Mouse (Mus musculus) gastrocnemius, postnatal 10 days (tissue): ENCODE measurements around the gene Gcn1l1. TPM values are rescaled to one million over a fixed set of nuclear protein-coding genes. Genes with fewer than 3 reads are reported as not detected.
"Not testable (repeated sequence)": the region's sequence is repeated elsewhere in the genome, so short reads cannot be mapped to it uniquely, and the experiment has no call there.

Source experiments
- DNase-seq: peaks from one replicate; pipeline ENCODE4 v3.0.0; 2021; ENCODE audit warnings: mixed read lengths
- long read RNA-seq, 2 experiments: library from polyadenylated mRNA; stranded (forward); transcript quantifications; one replicate each; pipeline ENCODE4 v2.0.0; 2021
- total RNA-seq, 2 experiments: library from RNA; stranded (reverse); gene quantifications; 2 replicates each; pipeline ENCODE4 v1.2.3; 2021

Gene Gcn1l1
- 10 to 100 TPM; 33.4 to 41.7 TPM for total RNA-seq
- long read RNA-seq, experiment 1, full-length matches to known transcripts: 7 of 46 reads
- long read RNA-seq, experiment 1, partial matches to known transcripts: 37 of 46 reads
- long read RNA-seq, experiment 1, other reads (novel, unspliced or antisense): 2 of 46 reads
- long read RNA-seq, experiment 2, full-length matches to known transcripts: 6 of 48 reads
- long read RNA-seq, experiment 2, partial matches to known transcripts: 39 of 48 reads
- long read RNA-seq, experiment 2, other reads (novel, unspliced or antisense): 3 of 48 reads

DNA sequence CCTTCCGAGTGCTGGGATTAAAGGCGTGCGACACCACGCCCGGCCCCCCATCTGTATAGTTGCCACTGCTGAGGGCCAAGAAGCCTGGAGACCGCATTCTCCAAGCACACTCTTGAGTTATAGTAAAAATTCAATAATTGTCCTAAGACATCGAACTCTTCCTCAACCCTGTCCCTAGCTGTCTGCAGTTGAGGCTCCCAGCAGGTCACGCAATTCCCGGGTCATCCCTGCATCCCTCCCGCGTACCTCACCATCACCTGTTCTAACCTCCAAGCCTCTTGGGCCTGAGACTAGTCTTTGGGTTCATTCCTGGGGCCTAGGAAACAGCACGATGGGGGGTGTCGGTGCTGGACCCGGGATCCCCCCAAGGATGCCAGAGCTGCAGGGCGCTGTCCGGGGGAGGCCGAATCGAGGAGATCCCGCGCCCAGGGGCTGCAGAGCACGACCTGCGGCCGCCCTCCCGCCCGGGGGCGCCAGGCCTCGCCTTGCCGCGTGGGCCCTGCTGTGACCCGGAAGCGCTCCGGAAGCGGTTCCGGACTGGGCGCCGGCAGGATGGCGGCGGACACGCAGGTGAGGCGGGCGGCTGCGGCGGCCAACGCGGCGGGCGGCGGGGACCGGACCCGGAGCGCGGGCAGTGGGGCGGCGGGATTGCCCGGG, at the start of gene Gcn1l1:
Gene Gcn1l1 (plus strand): TSS at position 518 of the 657 bp plus-strand sequence.
- DNase-seq: peak; percentile 81

DNA sequence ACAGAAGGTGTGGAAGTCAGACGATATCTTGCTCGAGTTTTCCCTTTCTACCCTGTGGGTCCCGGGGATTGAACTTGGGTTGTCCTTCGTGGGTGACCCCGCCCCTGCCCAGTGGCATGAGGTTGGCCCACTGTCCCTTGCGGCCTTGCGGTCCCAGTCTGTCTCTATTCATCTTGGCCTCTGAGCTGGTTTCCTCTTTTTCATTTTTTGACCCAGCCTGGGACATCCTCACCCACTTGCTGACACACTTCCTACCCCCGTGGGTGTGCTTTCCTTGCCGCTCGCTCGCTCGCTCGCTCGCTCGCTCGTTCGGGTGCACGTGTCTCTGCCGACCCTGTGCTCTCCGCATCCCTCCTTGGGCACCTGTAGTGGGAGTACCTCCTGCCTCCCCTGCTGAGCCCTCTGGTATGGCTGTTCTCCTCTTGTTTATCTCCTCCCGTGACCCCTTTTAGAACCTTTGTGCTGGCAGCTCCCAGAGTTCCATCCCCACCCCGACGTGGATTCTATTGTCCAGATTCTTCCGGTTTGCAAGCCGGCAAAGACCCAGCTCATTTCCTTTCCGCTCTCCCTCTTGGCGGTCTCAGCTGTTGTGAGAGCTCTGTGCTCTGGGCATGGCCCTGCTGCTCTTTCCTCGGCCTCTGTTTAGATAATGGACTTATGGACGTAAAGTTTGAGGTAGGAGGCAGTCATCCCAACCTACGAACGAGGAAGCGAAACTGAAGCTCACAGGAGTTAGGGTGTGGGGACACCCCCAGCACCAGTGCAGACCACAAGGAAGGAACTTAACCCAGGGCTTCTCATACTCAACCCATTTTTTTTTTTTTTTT, 48.8 kb upstream of the Gcn1l1 start:
- peak; percentile 19 for DNase-seq

DNA sequence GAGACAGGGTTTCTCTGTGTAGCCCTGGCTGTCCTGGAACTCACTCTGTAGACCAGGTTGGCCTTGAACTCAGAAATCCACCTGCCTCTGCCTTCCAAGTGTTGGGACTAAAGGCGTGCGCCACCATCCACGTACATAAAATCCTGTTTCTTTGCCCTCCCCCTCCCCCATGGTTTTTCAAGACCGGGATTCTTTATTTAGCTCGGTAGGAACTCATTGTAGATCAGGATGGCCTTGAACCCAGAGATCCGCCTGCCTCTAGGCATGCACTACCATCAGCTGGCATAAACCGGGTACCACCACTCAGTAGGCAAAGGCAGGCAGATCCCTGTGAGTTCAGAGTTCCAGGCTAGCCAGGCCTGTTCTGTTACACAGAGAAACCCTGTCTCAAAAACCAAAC, 48.1 kb upstream of the Gcn1l1 start:
- no peak for DNase-seq

DNA sequence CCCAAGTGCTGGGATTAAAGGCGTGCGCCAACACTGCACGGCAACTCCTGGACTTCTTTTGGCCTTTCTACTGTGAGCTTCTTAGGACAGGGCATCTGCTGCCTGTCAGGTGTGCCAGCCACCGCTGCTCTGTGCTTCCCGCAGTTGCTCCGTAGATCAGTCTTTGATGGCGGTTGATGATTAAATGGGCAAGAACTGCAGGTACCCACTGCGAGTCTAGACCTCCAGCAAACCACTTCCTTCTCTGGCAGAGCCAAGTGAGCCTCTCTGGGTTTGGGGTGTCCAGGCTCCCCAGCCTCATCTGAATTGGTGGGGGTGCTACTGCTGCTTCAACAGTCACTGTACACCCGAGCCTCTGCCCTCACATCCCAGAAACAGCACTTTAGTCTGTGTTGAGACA, 47.6 kb upstream of the Gcn1l1 start:
- DNase-seq: no peak

DNA sequence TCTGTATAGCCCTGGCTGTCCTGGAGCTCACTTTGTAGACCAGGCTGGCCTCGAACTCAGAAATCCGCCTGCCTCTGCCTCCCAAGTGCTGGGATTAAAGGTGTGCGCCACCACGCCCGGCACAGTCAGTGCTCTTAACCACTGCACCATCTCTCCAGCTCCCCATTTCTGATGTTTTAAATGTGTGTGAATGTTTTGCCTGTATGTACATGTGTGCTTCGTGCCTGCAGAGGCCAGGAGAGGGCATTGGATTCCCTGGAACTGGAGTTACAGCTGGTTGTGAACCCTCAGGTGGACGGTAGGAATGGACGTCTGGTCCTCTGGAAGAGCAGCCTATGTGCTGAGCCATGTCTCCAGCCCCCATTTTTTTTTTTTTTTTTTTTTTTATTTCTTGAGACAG, 46.8 kb upstream of the Gcn1l1 start:
- DNase-seq: not testable (repeated sequence)

DNA sequence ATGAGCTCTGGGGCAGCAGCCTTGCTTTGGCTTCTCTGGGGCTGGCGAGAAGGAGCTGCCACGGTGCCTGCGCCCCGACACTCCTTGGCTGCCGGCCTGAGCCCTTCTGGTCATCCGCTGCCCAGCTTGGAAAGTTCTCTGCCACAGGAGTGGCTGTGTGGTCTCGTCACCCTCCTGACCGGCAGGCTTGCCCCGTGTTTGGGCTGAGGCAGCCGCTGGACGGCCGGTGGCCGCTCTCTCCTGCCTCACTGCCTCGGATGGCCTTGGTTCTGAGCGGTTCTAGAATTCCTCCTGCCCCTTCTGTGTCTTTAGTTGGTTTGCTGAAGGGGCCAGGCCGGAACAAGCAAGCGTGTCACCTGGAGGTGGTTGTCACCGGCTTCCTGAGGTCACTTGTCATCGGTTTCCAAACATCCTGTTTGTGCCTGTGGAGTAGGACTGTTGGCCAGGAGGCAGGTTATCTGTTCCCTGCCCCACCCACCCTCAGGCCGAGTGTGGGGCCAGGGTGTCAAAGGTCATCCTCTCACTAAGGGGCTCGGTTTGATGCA, 44.7 kb upstream of the Gcn1l1 start:
- DNase-seq: peak; percentile 47

DNA sequence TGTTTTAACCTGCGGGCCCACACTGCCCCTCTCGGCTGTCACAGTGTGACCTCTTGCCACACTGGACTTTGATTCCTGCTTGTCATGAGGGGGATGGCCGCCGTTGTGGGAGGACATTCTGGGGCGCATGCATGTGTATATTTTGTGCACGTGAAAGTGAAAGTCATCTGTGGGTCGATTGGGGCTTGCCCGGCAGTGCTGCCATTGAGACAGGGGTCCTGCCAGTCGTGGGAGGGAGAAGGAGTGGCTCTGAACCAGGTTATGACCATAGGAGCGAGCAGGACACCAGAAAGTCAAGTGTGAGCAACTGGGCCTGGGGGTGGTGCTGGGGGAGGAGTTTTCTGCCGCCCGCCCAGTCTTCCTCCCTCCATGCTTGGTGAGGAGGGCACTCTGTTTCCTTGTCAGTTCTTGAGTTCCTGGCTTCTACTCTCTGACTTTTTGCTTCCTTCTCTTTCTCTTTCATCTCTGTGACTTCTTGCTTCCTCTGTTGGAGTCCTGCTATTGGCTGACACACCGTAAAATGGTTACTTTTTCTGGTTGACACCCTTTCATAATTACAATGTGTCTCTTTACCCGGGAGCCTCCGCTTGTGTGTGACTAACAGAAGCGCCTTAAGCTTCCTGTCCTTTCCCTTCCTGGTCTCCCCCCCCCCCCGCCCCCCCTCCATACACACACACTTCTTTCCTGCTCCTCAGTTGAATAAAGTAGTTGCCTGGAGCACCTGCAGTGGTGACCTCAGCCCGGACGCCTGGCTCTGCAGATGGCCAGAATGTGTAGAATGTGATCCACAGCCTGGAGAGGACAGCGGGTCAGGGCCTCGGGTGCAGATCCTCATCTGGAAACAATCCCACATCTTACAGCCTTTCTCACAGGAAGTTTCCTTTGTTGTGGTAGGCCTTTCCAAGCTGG, 43.2 kb upstream of the Gcn1l1 start:
- DNase-seq: peak; percentile 27

DNA sequence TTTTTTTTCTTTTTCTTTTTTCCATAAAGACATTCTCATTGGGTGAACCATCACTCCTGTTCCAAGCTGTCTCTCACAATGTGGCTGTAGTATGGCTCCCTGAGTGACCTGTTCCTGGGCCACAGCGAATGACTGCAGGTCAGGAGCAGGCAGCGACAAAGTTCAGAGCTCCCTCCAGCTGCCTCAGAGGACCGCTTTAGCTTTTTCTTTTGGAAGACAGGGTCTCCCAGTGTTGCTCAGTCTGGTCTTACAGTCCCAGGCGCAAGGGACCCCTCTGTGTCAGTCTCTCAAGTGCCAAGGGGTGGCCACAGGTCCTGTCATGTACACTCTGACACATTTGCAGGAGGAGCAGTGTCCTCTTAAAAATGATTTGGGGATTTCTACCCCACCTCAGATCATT, 42.5 kb upstream of the Gcn1l1 start:
- no peak for DNase-seq

DNA sequence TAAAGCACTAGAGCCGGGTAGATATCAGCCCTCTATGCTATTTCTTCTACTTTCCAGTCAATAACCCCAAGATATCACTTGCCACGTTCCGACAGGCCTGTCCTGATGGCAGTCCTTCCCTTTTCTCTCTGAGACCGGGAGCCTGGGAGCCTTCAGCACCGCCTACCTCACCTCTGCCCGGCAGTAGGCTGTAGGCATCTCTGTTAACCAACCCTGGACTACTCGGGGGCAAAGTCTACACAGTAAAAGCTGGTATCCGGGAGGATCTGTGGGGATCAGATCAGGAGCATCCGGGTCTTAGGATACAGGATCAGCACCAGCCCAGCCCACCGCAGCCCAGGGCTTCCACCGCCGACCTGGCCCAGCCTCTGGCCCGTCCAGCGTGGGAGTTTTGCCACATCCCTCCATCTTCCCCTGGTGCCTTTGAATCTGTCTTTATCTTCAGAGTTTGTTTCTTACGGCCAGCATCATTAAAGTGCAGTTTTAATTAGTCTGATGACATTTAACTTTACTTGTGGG, 42.0 kb upstream of the Gcn1l1 start:
- DNase-seq: no peak

DNA sequence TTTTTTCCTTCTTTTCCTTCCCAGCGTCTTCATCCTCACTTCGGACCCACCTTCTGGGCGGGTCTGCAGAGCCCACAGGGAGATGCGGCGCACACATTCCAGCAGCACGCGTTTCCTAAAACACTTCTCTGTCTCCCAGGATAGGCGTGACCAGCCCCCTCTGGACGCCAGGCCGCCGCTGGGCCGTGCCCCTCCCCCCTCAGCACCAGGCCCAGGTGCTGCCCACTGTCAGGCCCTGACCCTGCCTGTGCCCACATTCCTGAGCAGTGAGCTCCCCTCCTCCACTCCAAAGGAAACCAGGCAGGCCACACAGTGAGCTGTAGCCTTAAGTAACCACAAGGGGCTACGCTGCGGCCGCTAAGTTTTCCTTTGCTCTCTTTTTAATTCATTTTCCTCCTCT, 41.1 kb upstream of the Gcn1l1 start:
- DNase-seq: peak; percentile 43

DNA sequence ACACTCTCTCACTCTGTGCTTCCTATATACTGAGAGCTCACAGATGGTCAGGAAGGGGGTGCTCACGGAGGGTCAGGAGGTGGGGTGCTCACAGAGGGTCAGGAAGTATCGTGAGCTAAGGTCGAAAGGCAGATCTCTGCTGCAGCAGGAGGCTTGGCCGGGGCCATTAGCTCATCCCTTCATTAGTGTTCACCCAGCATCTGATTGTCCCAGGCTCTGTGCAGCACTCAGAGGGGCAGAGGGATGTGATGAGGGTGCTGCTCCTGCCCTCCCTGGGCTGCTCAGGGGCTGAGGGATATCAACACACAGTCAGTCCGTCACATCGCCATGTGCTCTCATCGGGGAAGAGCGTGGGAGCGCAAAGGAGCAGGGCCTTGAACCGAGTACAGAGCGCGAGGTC, 40.6 kb upstream of the Gcn1l1 start:
- DNase-seq: no peak

DNA sequence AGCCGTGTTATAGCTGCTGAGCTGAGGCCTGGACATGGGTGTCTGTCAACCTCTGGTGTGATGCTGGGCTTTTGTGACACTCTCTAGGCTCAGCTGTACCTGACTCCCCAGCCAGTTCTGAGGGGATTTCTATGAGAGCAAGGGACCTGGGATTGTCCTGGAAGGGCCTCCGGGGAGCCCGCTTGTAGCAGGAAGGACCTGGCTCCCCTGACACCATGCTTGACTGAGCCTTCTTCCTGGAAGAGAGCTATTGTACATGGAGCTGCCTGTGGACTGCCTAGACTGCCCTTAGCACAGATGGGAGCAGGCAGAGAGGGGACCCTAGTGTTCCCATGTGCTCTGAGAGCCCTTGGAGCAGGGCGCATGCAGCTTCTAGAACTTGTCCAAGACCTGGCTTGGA, 39.6 kb upstream of the Gcn1l1 start:
- DNase-seq: no peak

DNA sequence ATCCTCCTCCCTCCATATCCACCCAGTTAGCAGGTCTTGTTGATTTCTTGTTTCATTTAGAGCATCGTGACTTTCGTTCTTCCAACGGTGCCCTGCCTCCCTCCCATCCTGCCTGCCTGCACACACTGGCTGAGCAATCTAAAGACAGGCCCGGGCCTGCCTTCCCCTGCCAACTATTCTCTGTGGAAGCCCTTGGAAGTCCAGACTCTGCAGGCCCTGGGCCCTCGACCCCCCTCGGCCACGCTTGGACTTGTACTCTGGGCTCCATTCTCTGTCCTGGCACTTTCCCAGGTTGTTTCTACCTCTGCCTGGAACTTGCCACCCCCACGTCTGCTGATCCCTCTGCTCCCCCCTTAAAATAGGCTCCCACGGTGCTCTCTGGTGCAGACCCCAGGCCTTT, 39.1 kb upstream of the Gcn1l1 start:
- DNase-seq: no peak

DNA sequence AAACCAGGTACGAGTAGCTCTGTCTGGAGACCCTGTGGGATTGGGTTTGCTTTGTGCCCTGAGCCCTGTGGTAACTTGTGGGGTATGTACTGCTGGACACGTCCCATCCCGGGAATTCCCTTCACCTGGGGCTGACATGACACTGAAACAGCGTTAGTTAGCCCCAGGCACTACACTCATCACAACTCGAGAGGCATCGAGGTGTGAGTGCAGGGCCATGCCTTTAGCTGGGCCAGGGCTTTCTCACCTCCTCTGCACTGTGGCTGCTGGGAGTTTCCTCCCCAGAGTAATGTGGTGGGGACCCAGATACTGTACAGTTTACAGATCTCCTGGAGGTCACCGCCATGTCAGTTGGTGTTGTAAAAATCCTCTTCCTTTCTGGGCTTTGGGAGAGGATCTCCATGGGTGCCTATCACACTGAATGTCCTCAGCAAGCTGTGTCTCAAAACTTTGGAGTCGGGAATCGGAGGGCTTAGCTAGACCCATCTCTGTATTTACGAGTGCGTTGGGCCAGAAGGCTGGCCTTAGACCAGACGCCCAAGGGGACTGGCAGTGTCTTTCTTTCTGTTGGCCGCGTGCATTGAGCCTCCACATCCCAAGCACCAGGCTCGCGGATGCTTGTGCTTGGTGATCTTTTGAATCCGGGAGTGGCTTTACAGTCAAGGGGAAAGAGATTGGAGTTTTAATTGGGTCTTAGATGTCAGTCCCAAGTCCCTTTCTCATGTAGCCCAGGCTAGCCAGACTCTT, 38.4 kb upstream of the Gcn1l1 start:
- DNase-seq: no peak

DNA sequence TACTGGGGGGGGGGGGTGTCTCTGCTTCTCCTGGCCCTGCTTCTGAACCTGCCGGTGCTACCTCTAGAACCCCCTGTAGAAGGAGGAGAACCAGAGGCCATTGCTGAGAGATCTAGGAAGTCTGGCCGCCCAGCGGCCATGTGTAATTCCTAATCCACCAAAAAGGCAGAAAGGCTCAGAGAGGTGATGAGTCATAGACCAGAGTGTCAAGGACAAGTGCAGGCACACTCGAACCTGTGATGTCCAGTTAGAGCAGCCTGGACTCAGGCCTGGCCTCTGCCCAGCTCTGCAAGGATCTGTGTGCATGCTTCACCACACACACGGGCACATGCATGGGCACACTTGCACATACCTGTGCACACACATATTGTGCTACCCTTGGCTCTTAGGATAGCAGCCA, 36.9 kb upstream of the Gcn1l1 start:
- DNase-seq: no peak

DNA sequence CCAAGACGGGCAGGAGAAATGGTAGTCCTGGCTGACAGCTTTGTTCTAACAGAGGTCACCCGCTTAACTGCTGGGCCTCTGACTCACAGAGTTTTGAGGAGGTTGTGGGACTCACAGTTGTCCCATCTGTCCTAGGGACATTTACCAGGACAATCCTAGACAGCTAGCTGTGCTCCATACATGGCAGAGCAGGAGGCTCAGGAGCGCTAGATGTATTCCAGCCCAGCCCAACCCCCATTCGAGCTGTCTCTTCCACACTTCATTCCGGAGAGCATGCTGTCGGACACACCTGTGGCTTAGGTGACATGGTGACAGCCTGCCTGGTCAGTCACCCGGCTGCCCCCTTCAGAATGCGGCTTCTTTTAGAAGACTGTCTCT, 35.7 kb upstream of the Gcn1l1 start:
- DNase-seq: no peak

DNA sequence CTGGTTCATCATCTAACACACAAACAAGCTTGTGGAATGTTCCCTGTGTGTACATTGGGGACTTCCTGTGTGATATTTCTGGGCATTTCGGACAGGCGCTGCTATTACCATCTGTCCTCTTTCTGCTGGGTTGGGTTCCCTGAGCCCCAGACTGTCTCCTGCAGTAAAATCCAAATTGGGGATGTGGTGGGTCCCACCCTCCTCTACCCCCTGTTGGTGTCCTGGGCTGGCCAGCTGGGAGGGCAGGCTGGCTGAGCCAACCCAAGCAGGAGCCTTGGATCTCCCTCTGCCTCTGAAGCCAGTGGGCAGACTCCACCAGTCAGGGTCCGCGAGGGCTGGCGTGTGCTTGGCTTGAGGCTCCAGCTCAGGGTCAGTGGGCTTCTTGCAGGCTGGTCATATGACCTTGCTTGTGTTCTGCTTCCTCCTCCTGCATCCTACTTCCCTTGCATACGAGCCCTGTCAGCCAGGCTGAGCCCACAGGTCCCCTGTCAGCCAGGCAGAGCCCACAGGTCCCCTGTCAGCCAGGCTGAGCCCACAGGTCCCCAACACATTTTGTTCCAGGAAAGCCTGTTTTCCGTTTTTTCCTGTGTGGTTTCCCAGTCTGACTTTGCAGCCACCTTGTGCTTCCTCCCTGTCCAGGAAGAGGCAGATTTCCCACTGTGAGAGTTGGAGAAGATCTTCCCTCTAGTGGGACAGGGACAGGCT, 35.2 kb upstream of the Gcn1l1 start:
- DNase-seq: peak; percentile 9

DNA sequence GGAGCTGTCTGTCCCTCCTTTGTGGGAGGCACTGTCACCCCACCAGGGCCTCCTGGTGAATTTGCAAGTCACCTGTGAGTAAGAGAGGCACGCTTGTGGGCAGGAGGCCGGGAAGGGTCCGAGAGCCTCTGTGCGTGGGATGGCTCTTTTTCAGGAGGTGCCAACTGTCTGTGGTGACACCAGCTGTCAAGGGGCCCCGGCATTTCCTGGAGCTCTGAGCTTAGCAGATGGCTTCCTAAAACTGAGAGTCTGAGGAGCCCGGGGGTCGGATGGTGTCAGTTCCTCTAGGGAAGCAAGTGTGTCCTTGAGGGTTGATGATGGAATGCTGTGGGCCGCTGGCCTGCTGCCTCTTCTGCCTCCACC, 34.6 kb upstream of the Gcn1l1 start:
- peak; percentile 42 for DNase-seq

DNA sequence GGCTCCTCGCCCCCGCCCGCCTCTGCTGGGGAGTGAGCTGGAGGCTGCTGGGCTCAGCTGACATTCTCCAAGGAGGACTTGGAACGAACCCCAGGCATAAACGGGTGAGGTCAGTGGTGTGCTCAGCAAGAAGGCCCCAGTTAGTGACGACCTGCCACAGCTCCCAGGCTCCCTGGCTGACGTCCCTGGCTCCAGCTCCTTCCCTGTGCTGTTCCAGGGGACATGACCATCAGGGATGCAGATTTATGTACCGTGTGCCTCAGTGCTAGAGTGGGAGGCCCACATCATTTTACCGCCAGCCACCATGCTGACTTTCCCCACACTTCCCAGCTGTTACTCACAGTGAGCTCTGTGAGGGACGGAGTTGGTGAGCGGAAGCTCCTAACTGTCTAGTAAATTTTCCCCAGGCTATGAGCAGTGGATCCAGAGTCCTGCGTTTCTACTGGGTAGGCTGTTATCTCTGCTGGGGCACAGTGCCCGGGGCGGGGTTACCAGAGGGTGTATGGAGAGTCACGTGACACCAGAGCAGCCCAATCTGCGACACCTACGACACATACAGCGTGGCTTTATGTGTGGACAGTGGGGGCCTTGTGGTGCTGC, 33.3 kb upstream of the Gcn1l1 start:
- peak; percentile 83 for DNase-seq

DNA sequence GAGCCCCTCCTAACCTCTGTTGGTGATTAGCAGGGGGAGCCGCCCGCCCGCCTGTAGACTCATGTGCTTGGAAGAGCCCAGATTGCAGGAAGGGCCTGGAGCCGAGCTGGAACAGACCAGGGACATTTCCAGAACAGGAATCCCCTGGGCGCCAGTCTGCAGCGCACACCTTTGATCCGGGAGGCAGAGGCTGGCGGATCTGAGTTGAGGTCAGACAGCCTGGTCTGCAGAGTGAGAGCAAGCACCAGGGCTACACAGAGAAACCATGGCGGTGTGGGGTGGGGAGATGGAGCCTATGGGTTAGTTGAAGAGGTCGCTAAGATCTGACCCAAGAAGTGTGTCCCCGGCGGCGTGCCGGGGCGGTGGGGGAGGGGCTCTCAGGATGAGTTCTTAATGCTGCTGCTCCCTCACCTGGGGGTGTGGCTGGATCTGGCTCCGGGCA, 30.7 kb upstream of the Gcn1l1 start:
- DNase-seq: peak; percentile 47
